Mouse (Mus musculus) bone marrow, adult 2 months (tissue): ENCODE measurements around the gene Dnah7b.
"Not testable (repeated sequence)": the region's sequence is repeated elsewhere in the genome, so short reads cannot be mapped to it uniquely, and the experiment has no call there.

Experiments
- CTCF ChIP-seq: fragments of 200-500 bp; IDR thresholded peaks from 2 replicates; pipeline ENCODE4 v1.5.1; 2011; ENCODE audit warnings: low read length, control low read depth; ENCODE audit not compliant: control insufficient read depth, insufficient read depth
- POLR2A ChIP-seq: fragments of 200-500 bp; IDR thresholded peaks from 2 replicates; pipeline ENCODE4 v1.6.1; 2011; ENCODE audit warnings: low read depth, mild to moderate bottlenecking, control low read depth, low read length, borderline replicate concordance; ENCODE audit not compliant: control insufficient read depth

GRCm38 (mm10) chr1:46380641-46381040 is 314.5 kb downstream of the Dnah7b start:
- not testable (repeated sequence) for TF ChIP-seq POLR2A, CTCF
